Mouse (Mus musculus) forebrain, embryonic 14.5 days (tissue): ENCODE data around the gene Kcnma1. TPM values are rescaled to one million over a fixed set of nuclear protein-coding genes. Genes with fewer than 3 reads are reported as not detected.

Experiments used
- ATAC-seq: fragments of 200-750 bp; cut with Nextera tagmentation; 2 replicates; pipeline ENCODE4 v1.8.0; 2017; ENCODE audit warnings: mild to moderate bottlenecking, moderate library complexity
- DNase-seq: peaks from one replicate; pipeline ENCODE4 v3.0.0-alpha.2; 2015; ENCODE audit warnings: low spot score
- H3K27ac ChIP-seq: fragments of 300-500 bp; sonication (generic); 2 replicates; pipeline ENCODE4 v1.5.1; 2014; ENCODE audit warnings: low read depth, mild to moderate bottlenecking, control low read depth, low read length, moderate library complexity
- H3K27me3 ChIP-seq: fragments of 300-500 bp; sonication (generic); replicated peaks from 2 replicates; pipeline ENCODE4 v1.6.1; 2014; ENCODE audit warnings: low read length, control low read depth, mixed read lengths; ENCODE audit not compliant: control insufficient read depth, insufficient read depth
- H3K36me3 ChIP-seq: fragments of 300-500 bp; sonication (generic); 2 replicates; pipeline ENCODE4 v1.6.1; 2014; ENCODE audit warnings: low read length, control low read depth; ENCODE audit not compliant: control insufficient read depth, insufficient read depth
- H3K4me1 ChIP-seq: fragments of 300-500 bp; sonication (generic); 2 replicates; pipeline ENCODE4 v1.6.1; 2014; ENCODE audit warnings: antibody characterized with exemption, low read length, control low read depth; ENCODE audit not compliant: control insufficient read depth, insufficient read depth
- H3K4me2 ChIP-seq: fragments of 300-500 bp; sonication (generic); 2 replicates; pipeline ENCODE4 v1.6.1; 2014; ENCODE audit warnings: mild to moderate bottlenecking, control low read depth, low read length
- H3K4me3 ChIP-seq: fragments of 300-500 bp; sonication (generic); 2 replicates; pipeline ENCODE4 v1.5.1; 2014; ENCODE audit warnings: low read depth, low read length, control low read depth
- H3K9ac ChIP-seq: fragments of 300-500 bp; sonication (generic); 2 replicates; pipeline ENCODE4 v1.6.1; 2014; ENCODE audit warnings: mild to moderate bottlenecking, low read length, control low read depth, moderate library complexity
- H3K9me3 ChIP-seq: fragments of 300-500 bp; sonication (generic); replicated peaks from 2 replicates; pipeline ENCODE4 v1.6.1; 2016; ENCODE audit warnings: low read length, control low read depth, mixed read lengths; ENCODE audit not compliant: control insufficient read depth
- WGBS: fragments of 180-500 bp; shearing (Covaris S2); extraction: QIAGEN DNeasy Blood & Tissue Kit; methylation state at CpG from one replicate; pipeline ENCODE4 v1.1.7; 2014; 5-methylcytosine and 5-hydroxymethylcytosine counted together
- polyA plus RNA-seq: library from polyadenylated mRNA; unstranded; fragments of >200 nt; fragmentation: Nextera tagmentation; extraction: Ambion mirVana; gene quantifications from 2 replicates; pipeline ENCODE4 v1.2.1, GENCODE M21; 2014

The Kcnma1 gene
- polyA plus RNA-seq, 1 experiment from 2014 or later, result 6.6 TPM

GRCm38 (mm10) chr14:23719246-23719645 is 295.0 kb downstream of the Kcnma1 start:
- ATAC-seq (no peak), DNase-seq (peak; percentile 39)
- Histone ChIP-seq H3K4me2 (no peak overlapping the region), H3K9me3 (no peaks in the 10 kb centered on the region), H3K27ac (no peak overlapping the region), H3K9ac (no peak overlapping the region), H3K4me3 (no peak overlapping the region), H3K27me3 (no peaks in the 10 kb centered on the region), H3K36me3 (no peaks in the 10 kb centered on the region), H3K4me1 (peaks cover 6% of the 10 kb centered on the region; the same call in 1 of the 2 replicates)
- WGBS, result 63% methylated on average over 3 of the region's 3 CpGs

GRCm38 (mm10) chr14:23718667-23719066 is 295.6 kb downstream of the Kcnma1 start:
- no peak for DNase-seq

GRCm38 (mm10) chr14:23714396-23715131 is 299.7 kb downstream of the Kcnma1 start:
- no peak overlapping the region for H3K4me3 ChIP-seq
- no peak for DNase-seq
- no peaks in the 10 kb centered on the region for H3K36me3 ChIP-seq
- no peaks in the 10 kb centered on the region for H3K27me3 ChIP-seq
- H3K4me2 ChIP-seq, result no peak overlapping the region
- no peaks in the 10 kb centered on the region for H3K4me1 ChIP-seq
- no peaks in the 10 kb centered on the region for H3K9me3 ChIP-seq
- WGBS, result 80% methylated on average over 7 of the region's 7 CpGs
- no peak overlapping the region for H3K27ac ChIP-seq
- H3K9ac ChIP-seq, result no peak overlapping the region
- no peak for ATAC-seq

More at GRCm38 (mm10) chr14:23718667-23719066, 295.6 kb downstream of the Kcnma1 start:
- Histone ChIP-seq H3K4me3 (no peak overlapping the region), H3K27ac (no peak overlapping the region), H3K4me1 (peaks cover under 1% of the 10 kb centered on the region; the same call in 1 of the 2 replicates), H3K36me3 (no peaks in the 10 kb centered on the region), H3K27me3 (no peaks in the 10 kb centered on the region), H3K4me2 (no peak overlapping the region), H3K9ac (no peak overlapping the region), H3K9me3 (no peaks in the 10 kb centered on the region)
- WGBS, result 87% methylated on average over 6 of the region's 6 CpGs
- no peak for ATAC-seq

DNA sequence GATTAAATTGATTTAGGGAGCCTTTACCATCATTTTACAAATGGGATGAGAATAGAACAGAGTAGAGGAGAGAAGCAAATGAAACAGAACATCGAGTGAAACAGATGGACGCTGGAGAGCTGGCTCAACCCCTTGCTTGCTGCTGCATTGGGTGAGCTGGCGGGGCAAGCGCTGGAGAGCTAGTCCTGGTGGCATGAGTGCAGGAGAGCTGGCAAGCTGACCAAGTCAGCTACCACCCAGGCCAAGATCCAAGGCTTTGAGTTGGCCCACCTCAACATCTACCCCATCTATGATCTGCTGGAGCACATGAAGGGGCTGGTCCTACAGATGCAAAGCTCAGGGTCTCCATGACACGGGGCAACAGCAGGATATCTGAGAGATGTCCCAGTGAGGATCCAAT is 301.4 kb downstream of the Kcnma1 start:
- ATAC-seq (no peak), DNase-seq (no peak)
- 84% methylated on average over 5 of the region's 5 CpGs for WGBS
- Histone ChIP-seq H3K4me3 (no peak overlapping the region), H3K36me3 (no peaks in the 10 kb centered on the region), H3K27ac (no peak overlapping the region), H3K9me3 (no peaks in the 10 kb centered on the region), H3K4me1 (no peaks in the 10 kb centered on the region), H3K4me2 (no peak overlapping the region), H3K27me3 (no peaks in the 10 kb centered on the region), H3K9ac (no peak overlapping the region)

DNA sequence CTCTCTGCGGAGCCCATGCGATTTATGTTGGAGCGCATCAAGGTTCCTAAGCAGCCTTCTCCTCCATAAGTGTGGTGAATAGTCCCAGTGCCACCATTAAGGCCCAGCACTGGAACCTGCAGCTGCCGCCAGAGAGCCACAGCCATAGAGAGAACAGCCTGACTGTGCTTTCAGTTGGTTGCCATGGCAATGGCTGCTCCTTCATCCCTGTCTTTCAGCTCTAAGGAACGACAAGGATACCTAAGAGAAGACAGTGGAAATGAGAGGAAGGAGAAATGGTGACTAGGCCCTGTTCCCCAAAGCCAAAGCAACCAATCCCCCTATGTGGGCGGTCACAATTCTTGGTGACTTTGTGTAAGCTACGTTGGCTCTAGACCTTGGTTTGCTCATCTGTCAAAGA is 303.3 kb downstream of the Kcnma1 start:
- Histone ChIP-seq H3K27ac (no peak overlapping the region), H3K4me1 (no peaks in the 10 kb centered on the region), H3K36me3 (no peaks in the 10 kb centered on the region), H3K9me3 (no peaks in the 10 kb centered on the region), H3K9ac (no peak overlapping the region), H3K4me3 (no peak overlapping the region), H3K4me2 (no peak overlapping the region), H3K27me3 (no peaks in the 10 kb centered on the region)
- peak; percentile 56 for DNase-seq
- 64% methylated on average over 7 of the region's 7 CpGs for WGBS
- ATAC-seq, result no peak

- DNase-seq (no peak), ATAC-seq (no peak)
- Histone ChIP-seq H3K4me1 (no peaks in the 10 kb centered on the region), H3K36me3 (no peaks in the 10 kb centered on the region), H3K9me3 (no peaks in the 10 kb centered on the region), H3K4me2 (no peak overlapping the region), H3K27me3 (no peaks in the 10 kb centered on the region), H3K9ac (no peak overlapping the region), H3K27ac (no peak overlapping the region), H3K4me3 (no peak overlapping the region)
- 83% methylated on average over 10 of the region's 10 CpGs for WGBS
Measured at GRCm38 (mm10) chr14:23706837-23707236, 307.5 kb downstream of the Kcnma1 start.

DNA sequence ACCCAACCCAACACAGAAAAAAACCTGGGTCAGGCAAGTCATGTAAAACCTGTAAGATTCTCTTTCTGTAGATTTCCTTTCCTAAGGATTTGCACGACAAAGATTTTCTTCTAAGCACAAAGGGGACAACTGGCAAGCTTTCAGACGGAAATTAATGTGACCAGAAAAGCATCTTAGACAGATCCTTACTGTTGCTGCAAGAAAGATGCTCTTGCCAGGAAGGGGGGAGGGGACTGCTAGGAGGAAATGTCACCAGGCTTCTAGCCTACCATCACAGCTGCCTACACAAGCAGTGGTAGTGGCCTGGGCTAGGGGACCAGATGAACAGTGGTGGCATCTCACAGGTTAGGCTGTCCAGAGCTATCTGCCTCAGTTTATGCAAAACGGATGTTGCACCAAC is 308.6 kb downstream of the Kcnma1 start:
- no peaks in the 10 kb centered on the region for H3K9me3 ChIP-seq
- no peak overlapping the region for H3K4me3 ChIP-seq
- H3K27me3 ChIP-seq, result no peaks in the 10 kb centered on the region
- 50% methylated on average over 3 of the region's 3 CpGs for WGBS
- no peaks in the 10 kb centered on the region for H3K36me3 ChIP-seq
- H3K9ac ChIP-seq, result no peak overlapping the region
- no peak overlapping the region for H3K27ac ChIP-seq
- no peak overlapping the region for H3K4me2 ChIP-seq
- no peaks in the 10 kb centered on the region for H3K4me1 ChIP-seq
- DNase-seq, result no peak
- ATAC-seq, result no peak

GRCm38 (mm10) chr14:23704303-23704702 is 310.0 kb downstream of the Kcnma1 start:
- H3K27me3 ChIP-seq, result no peaks in the 10 kb centered on the region
- ATAC-seq, result no peak
- no peak overlapping the region for H3K9ac ChIP-seq
- H3K4me2 ChIP-seq, result no peak overlapping the region
- H3K27ac ChIP-seq, result no peak overlapping the region
- no peak overlapping the region for H3K4me3 ChIP-seq
- no peaks in the 10 kb centered on the region for H3K4me1 ChIP-seq
- no peak for DNase-seq
- no peaks in the 10 kb centered on the region for H3K9me3 ChIP-seq
- no peaks in the 10 kb centered on the region for H3K36me3 ChIP-seq

- Histone ChIP-seq H3K27ac (no peak overlapping the region), H3K9me3 (no peaks in the 10 kb centered on the region), H3K4me1 (no peaks in the 10 kb centered on the region), H3K36me3 (no peaks in the 10 kb centered on the region), H3K9ac (no peak overlapping the region), H3K27me3 (no peaks in the 10 kb centered on the region), H3K4me2 (no peak overlapping the region), H3K4me3 (no peak overlapping the region)
- DNase-seq (no peak), ATAC-seq (no peak)
- WGBS, result 90% methylated on average over 3 of the region's 3 CpGs
Measured at GRCm38 (mm10) chr14:23696341-23696740, 317.9 kb downstream of the Kcnma1 start.
